Mouse (Mus musculus) heart, adult 2 months (tissue): ENCODE data around the gene Slc25a5.

Source experiments
- CTCF ChIP-seq: fragments of 200-600 bp; IDR thresholded peaks from 2 replicates; pipeline ENCODE4 v1.8.1; 2022; ENCODE audit warnings: antibody characterized with exemption, mild to moderate bottlenecking, moderate library complexity
- EP300 ChIP-seq: fragments of 200-500 bp; IDR thresholded peaks from 2 replicates; pipeline ENCODE4 v1.6.1; 2011; ENCODE audit warnings: low read depth, low read length, control low read depth; ENCODE audit not compliant: insufficient read depth

DNA sequence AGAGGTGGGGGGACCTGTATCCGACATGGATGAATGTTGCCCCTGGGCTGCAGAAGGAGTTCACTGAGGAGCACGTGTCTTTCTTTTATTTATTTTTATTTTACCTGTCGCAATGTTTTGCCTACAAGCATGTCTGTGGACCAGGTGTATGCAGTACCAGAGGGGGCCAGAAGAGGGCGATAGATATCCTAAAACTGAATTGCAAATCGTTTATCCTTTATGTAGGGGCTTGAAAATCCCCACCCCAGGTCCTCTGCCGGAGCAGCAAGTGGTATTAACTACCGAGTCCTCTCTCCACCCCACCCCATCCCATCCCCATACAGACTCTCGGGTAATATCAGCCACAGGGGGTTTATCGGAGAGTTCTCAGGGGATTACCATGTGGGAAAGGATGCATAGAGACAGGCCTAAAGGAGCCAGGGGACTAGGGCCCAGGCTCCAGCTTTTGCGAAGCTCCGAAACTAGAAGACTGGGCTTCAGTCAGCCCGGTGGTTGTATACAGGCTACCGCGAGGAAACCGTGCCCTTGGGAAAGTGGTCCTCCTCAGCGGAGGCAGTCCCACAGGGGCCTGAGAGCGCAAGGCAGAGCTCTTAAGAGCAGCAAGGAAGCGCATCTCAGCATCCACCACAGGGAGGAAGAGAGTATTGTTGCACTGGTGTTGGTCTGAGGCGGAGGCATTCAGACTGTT lies 38.1 kb downstream of the Slc25a5 start:
- peak; percentile 89 for TF ChIP-seq CTCF
- TF ChIP-seq EP300, result no peak
